Mouse (Mus musculus) CD4-positive, CD25-positive, alpha-beta regulatory T cell, adult 4 months (primary cell): ENCODE measurements around the gene Cnksr2. TPM values are rescaled to one million over a fixed set of nuclear protein-coding genes. Genes with fewer than 3 reads are reported as not detected.

Experiments used
- ATAC-seq: one replicate; pipeline ENCODE4 v1.8.0; 2017
- polyA plus RNA-seq, 2 experiments: library from polyadenylated mRNA; unstranded; fragments of 100-300 nt; shearing (Covaris generic); gene quantifications; one replicate each; pipeline ENCODE4 v1.2.1; 2017

Gene Cnksr2
- not detected for polyA plus RNA-seq

DNA sequence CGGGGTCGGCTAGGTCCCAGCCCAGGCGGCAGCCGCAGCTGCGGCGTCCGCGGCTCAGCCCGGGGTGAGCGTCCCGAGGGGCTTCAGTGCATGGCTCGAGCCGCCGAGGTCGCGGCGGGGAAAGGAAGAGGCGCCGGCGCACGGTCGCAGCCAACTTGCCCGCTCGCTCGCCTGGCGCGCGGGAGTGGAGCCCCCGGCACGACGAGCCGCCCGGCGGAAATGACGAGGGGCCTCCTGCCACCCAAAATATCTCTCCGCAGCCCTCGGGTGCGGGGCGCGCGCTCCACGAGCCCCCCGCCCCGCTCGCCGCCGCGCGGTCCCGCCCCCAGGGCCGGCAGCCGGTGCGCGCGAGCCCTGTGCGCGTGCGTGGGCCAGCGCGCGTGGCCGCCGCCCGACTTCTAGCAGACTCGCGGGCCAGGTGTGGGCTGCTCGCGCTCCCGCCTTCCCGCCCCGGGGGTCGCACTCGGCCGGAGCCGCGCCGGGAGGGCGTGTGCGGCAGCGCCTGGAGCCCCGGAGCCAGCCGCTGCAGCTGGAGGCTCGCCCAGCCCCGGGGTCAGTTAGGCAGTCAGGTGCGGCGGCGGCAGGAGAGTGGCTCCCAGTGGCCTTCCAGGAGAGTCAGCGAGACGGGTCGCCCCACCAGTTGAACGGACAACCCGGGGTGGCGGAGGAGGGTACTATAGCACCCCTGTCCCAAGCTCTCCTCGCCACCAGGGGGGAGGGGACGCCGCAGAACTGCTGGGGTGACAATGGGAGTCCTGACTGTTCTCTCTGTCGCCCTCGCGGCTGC, at the start of gene Cnksr2:
Cnksr2 (minus strand) TSS at position 238 of the 787 bp plus-strand sequence.
- no peak for ATAC-seq

GRCm38 (mm10) chrX:158043844-158044140, 698 bp upstream of the Cnksr2 start:
- no peak for ATAC-seq

DNA sequence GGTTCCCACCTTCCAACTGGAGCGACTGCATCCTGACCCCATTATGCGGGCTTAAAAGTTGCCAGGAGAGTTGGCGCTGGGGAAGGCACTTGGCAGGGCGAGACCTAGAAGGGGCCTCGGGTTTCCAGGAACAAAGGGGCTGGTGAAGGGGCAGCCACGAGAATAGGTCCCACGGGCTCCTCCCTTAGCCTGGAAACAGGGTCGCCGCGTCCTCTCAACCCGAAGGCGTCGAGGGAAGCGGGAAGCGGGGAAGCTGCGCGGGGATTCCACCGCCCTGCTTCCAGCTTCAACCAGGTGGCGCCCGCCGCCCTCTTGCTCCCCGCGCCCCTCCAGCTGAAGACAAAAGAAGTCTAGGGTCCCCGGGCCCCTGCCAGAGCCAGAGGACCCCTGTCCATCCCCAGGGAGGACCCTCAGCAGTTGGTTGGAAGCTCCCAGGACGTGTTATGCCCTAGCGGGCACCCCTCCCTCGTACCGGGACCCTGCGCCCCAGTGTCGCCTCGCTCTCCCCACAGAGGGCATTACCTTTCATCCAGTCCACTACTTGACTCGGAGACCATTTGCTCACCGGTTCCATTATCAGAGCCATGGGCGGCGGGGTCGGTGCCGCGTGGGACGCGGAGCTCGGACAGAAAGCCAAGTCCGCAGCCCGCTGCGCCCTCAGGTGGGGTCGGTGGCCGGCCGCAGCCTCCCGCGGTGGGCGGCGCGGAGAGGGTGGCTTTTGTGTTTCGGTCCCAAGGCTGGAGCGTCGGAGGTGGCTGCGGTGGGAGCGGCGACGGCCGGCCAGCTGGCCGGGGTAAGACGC, 638 bp downstream of the Cnksr2 start:
- ATAC-seq = no peak

- ATAC-seq = no peak
Measured at GRCm38 (mm10) chrX:158041703-158042102, 1.4 kb downstream of the Cnksr2 start.

DNA sequence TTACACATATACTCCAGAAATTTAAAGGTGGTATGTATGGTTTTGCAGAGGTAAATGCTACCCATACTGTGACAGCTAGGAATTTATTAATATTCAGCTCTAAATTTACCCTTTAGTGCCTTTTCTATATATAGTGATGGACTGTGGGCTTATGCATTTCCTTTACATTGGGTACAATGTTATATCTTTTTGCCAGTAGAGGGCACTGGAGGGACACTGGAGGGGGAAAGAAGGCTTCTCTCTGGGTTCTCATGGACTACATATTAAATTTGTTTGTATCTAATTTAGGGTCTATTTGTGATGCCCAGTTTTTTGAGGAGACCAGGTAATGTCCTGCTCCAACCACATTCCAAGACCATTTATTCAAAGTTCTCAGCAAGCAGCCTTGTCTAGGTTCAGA, 91.4 kb downstream of the Cnksr2 start:
- no peak for ATAC-seq

DNA sequence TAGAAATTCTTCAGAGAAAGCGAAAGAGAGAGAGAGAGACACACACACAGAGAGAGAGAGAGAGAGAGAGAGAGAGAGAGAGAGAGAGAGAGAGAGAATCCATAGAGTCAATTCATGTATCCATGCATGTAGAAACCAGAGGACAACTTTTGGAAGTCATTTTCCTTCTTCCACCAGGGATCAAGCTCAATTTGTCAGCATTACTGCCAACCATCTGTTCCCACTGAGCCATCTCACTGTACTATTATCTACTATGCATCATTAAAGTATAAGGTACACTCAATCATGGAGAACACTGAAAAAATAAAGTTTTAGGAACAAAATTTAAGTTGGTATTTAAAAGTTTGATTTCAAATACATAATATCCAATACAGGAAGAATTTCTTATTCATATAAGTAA, 93.8 kb downstream of the Cnksr2 start:
- ATAC-seq = no peak

DNA sequence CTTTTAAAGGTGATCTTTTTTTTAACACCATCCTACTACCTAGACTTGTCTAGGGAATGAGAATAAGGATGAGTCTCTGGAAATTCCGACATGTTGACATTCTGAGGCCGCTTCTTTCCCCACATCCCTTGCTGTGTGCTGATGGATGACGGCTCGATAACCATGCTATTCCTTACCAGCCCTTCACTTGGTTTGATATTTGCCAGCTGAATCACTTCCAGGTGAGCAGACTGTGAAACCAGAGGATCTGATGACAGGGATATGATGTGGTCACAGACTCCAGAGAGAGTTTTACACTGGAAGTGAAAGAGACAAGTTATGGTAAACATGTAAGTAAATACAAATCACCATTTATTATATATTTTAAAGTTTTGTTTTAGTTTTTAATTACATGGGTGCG, 98.0 kb downstream of the Cnksr2 start:
- no peak for ATAC-seq

DNA sequence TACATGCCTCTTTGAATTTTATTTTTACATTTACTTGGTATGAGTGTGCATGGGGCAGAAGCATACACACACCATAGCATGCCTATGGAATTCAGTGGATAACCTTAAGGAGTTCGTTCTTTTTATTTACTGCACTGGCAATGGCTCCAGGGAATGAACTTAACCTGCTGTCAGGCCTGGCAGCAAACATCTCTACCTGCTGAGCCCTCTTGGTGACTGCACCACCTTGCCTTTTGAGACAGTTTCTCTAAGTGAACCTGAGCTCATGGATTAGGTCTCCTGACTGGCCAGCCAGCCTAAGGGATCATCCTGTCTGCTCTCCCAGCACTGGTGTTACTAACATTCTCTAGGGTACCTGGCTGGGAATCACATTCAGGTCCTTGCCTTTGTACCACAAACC, 106.5 kb downstream of the Cnksr2 start:
- ATAC-seq = no peak

DNA sequence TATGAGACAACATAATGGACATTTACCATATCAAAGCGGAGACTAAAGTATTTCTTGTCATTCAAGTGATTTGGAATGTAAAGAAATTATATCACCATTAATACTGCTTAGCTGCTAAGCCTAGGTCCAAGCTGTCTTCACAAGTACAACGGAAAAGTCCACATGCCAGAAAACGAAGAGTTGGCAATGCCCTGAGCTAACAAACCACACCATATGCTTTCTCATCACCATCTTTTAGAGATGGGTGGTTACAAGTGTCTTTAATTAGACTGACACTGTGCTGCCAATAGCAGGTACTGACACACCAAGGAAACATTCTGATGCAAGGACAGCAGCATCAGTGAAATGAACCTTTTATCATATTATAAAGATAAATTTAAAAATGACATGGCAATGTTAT, 123.0 kb downstream of the Cnksr2 start:
- ATAC-seq = no peak

DNA sequence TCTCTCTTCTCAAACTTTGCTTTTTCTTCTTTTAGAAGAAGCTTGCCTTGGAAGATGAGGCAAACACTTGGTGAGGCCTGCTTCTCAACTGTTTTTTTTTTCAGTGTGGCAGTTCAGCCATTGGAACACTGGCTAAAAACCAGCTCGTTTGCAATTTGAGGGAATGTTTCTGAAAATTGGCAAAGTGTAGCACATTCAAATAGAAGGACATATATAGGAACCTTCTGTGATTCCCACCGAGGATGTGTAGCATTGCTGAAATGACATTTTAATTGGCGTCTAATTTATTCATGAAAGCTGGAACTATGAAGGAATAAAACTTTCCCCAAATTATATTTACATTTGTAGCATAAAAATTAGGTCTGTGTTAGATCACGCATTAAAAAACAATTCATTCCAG, 213.1 kb downstream of the Cnksr2 start:
- ATAC-seq = no peak

DNA sequence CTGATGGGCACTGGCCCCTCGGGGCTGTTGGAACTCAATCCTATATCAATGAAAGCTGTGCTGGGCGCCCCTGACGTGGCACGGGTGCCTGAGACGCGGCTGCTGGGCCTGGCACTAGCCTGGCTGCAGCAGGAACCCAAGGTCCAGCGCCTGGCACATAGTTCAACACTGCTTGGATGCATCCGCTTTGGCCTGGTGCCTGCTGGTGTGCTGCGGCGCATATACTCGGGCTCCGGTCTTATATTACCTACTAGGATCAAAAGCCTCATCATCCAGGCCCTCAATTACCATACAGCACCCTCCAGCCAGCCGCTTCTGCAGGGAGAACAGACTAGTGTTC, 224.2 kb downstream of the Cnksr2 start:
- no peak for ATAC-seq

DNA sequence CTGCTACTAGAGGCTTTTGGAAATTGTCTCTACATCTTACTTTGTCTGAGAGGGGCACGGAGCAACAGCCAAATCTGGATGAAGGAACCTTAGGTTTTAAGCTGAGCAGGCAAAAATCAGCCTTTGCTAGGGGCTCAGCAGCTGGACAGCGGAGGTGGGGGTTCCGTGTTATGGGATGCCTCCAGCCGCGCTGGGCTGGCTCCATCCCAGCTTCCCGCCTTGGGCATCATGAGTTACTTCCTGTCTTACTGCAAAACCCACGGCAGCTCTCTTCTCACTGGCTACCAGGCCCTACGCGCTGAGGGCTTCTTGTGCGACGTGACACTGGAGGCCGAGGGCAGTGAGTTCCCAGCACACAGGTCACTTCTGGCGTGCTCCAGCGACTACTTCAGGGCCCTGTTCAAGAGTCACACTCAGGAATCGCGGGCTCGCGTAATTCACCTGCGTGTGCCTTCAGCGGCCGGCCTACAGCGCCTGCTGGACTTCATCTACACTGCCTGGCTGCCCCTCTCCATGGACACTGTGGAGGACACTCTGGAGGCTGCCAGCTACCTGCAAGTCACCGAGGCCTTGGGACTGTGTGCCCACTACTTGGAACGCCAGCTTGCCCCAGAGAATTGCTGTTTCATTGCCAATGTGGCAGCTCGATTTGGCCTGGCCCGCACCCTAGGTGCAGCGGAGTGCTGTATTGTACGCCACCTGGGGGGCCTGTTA, 224.7 kb downstream of the Cnksr2 start, which contains the start of gene Klhl34:
Klhl34 (plus strand) TSS at position 229 of the 714 bp plus-strand sequence.
- no peak for ATAC-seq

GRCm38 (mm10) chrX:157817571-157818206, 225.4 kb downstream of the Cnksr2 start:
- no peak for ATAC-seq

DNA sequence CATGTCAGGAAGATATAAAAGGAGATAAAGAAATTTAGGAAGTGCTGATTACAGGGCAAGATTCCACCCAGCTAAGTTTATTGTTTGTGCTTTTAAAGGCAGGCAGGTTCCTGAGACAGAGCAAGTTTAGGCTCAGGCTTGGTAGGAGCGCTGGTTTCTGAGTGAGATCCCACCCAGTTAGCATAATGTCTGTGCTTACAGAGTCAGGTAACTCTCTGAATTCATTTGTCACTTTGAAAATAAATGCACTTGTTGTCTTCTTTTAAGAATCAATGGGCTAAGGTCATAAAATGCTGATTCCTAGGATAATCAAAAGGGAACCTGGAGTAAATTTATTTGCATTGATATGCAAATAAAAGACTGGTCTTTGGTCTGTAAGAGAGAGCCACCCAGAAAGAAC, 233.4 kb downstream of the Cnksr2 start:
- no peak for ATAC-seq

GRCm38 (mm10) chrX:157801669-157802068, 241.4 kb downstream of the Cnksr2 start:
- ATAC-seq = no peak

Other genes with a start within 250 kb of the Cnksr2 start
- not detected for gene Klhl34, start 224.9 kb downstream of the Cnksr2 start, polyA plus RNA-seq